In the genomic region with DNA sequence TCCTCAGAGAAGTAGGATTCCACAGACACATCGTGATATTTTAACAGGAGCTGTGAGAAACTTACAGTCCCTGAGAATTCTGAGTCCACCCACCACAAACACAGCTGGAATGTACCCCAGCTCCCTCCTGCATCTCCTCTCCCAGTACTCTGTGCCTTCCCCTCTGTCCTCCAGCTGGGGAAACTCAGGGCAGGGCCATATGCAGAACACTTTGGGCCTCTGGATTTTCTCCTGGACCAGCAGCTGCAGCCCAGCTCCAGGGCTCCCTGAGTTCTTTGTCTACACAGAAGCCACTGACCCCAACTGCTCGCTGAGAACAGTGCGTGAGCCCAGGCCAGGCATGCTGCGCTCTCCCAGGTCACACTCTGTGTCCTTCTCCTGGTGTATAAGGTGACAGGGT, we compare ENCODE assay signal across 10 mouse cellular contexts.
"Had no signal": no experiment of that assay in that cellular context is flagged by ENCODE, and none has a peak within 500 bp of the region (broad histone marks: within the 10 kb centered on the region; RNA-seq: fewer than 3 reads in every experiment).

No protein-coding gene starts in this region.

- H3K9me3 ChIP-seq: limb, embryonic 12.5 days; midbrain, embryonic 12.5 days had no signal

- H3K4me2 ChIP-seq: limb, embryonic 12.5 days; midbrain, embryonic 12.5 days had no signal

- H3K36me3 ChIP-seq: limb, embryonic 12.5 days; midbrain, embryonic 12.5 days had no signal

- H3K4me1 ChIP-seq: midbrain, embryonic 12.5 days had no signal

- H3K9ac ChIP-seq: limb, embryonic 12.5 days; liver, embryonic 14.5 days; midbrain, embryonic 12.5 days had no signal

- ATAC-seq: midbrain, embryonic 16.5 days had no signal

- H3K4me3 ChIP-seq: left cerebral cortex, adult 2 months; limb, embryonic 12.5 days; midbrain, embryonic 12.5 days had no signal

- H3K27me3 ChIP-seq: limb, embryonic 12.5 days; midbrain, embryonic 12.5 days had no signal

- H3K27ac ChIP-seq: left cerebral cortex, adult 2 months; limb, embryonic 12.5 days; liver, embryonic 14.5 days; midbrain, embryonic 12.5 days had no signal

- DNase-seq: kidney, adult 8-10 months; lung, adult 18-20 months; right cerebral cortex, postnatal 14 days; thymus, adult 2 months; thymus, postnatal 25 days had no signal
